Mouse (Mus musculus): ENCODE measurements around the gene H2-Aa. TPM values are rescaled to one million over a fixed set of nuclear protein-coding genes. Genes with fewer than 3 reads are reported as not detected.

Gene H2-Aa
- total RNA-seq, 1 experiment from 2014 or later, result 19.2 TPM

DNA sequence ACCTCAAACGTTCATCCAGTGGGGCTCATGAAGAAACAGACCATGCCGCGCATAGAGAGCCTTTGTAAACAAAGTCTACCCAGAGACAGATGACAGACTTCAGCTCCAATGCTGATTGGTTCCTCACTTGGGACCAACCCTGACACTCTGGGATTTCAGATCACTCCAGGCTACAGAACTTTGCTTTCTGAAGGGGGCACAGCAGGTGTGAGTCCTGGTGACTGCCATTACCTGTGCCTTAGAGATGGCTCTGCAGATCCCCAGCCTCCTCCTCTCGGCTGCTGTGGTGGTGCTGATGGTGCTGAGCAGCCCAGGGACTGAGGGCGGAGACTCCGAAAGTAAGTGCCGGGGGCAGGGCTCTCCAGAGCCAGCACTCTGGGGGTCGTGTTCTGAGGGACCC is 24.6 kb downstream of the H2-Aa start:
- peak; percentile 49 for DNase-seq

DNA sequence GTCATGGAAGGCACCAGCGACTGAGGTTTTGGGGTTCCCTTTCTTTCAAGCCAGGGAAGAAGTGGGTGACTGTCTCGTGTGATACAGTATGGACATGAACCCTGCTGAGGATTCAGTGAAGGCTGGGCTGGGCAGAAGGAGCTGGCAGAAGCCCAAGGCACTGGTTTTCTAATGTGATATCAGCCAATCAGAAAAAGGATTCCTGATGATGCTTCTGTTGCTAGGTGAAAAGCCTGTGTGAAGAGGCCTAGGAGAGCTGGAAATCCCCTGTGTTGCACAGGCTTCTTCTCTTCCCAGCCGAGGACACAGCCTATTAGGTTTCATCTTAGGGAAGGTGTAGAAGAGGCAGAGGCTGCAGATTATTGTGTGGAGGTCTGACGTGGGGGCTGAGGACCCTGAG is 26.1 kb downstream of the H2-Aa start:
- peak; percentile 58 for DNase-seq

DNA sequence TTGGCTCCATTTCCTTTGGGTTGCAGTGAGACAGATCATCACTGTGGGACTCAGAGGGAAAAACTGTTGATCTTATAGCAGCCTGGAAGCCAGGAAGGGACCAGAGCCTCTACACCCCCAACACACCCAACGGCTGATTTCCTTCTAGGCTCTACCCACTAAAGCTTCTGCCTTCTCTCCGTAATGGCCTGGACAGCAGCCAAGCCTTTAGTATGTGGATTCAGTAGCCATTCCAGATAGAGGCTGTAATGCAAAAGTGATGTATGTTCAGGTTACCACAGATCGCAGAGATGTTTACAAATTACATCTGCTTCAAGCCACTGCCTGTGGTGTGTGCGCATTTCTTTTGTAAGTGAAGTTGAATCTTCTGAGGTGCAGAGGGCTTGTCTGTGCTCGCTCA is 27.1 kb downstream of the H2-Aa start:
- no peak for DNase-seq

DNA sequence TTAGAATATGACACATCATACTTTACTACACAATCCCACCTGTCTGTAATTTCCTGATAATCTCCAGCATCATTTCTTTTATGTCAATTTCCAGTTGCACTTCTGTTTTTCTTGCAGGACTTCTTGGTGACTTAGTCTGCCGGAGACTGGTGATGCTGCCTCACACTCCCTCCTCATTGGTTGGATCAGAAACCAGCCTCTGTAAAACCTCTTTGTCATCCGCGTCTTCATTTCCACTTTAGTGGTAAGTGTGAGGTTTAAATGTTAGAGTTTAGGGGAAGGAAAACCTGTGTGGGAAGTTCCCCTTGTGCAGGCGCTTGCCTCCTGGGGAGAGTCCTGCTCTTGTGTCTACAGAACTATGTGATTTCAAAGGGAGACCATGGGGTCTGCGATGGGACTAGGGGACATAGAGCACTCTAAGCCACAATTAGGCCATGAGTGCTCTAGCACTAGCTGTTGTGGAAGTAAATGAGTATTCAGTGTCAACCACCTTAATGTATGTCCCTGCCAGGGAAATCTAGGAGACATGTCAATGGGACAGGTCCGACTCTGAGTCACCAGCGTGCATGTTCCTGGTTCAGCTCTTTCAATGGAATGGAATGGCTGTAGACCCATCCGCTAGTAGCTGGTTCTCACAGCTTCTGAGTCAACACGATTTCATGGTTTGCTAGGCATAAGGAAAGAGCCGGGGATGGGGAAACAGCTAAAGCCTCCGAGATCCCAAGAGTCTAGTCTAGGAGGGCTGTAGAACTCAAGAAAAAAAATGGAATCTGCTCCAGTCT is 29.8 kb downstream of the H2-Aa start, which contains the start of gene H2-Ab1:
Gene H2-Ab1 (plus strand): TSS at position 96 of the 782 bp plus-strand sequence.
- DNase-seq, result peak; percentile 76

DNA sequence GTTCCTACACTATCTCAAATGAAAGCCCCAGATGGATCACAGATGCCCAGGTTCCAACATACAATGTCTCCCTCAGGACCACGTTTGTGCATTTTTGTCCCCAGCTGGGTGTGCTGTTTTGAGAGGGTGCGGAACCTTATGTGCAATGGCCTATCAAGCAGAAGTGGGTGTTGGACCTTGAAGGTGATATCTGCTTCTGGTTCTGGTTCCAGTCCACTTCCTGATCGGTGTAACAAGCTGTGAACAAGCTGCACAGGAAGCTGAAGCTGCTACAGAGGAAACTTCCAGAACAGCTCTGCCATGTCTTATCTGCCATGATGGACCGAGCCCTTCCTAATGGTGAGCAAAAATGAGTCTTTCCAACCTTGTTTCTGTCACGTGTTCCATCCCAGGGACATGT is 31.1 kb downstream of the H2-Aa start:
- DNase-seq, result no peak

DNA sequence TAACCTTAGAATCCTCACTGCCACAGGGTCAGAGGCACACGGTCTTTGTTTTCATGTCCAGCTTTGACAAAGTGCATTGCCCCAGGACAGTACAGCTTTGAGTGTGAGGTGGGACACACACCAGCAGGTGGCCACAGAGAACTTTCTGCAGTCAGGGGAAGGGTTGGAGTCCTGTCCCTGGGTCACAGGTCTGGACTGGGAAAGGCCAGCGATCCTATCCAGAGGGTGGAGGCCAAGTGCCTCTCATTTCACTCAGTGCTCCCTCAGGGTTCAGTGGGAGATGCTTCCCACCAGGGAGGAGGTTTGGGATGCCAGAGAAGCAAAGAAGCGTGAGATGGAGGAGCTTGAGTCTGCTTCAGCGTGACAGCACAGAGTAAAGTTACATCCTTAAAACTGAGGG is 36.0 kb downstream of the H2-Aa start:
- DNase-seq, result no peak

DNA sequence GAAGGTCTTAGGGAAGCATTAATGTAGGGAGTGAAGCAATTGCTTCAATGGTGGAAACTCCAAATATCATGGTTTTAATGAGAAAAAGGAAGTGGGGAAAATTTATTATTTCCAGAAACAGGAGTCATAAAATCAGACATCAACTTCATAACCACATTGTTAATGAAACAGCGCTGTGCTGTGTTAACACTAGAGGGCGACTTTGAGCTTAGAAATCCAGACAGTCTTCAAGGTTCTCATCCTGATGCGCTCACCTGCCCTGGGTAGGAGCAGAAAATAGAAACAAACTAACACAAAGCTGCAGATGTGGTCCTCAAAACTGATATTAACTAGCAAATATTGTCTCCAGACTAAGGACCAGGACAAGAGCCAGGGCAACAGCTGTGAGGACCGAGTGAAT is 37.7 kb downstream of the H2-Aa start:
- DNase-seq, result no peak

DNA sequence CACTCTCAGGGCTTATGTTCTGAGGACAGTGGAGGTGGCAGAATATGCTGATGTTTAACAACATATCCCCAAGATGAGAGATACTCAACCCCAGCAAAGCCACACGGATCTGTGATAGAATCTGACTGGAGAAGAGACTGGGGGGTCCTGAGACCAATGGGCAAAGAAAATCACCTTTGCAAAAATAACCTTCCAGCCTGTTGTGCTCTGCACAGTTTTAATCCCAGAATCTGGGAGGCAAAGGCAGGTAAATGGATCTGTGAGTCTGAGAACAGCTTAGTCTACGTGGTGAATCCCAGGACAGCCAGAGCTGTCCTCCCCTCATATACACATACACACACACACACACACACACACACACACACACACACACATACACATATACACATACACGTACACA is 38.3 kb downstream of the H2-Aa start:
- DNase-seq, result no peak

DNA sequence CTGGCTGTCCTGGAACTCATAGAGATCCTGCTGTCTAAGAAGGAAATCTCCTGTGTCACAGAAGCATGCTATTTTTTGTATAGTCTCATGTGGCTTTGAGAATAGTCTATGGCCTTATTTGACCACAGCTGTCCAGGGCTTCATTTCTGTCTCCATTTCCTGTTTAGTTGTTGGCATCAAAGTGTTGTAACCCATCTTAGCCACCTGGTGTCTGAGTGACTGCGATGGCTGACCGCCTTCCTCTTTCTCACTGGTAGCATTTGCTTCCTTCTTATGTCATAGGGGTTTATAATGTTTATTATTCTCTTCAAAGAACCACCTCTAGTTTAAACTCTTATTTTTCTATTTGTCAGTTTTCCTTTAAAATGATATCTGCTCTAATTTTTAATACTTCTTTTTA is 38.9 kb downstream of the H2-Aa start:
- no peak for DNase-seq

DNA sequence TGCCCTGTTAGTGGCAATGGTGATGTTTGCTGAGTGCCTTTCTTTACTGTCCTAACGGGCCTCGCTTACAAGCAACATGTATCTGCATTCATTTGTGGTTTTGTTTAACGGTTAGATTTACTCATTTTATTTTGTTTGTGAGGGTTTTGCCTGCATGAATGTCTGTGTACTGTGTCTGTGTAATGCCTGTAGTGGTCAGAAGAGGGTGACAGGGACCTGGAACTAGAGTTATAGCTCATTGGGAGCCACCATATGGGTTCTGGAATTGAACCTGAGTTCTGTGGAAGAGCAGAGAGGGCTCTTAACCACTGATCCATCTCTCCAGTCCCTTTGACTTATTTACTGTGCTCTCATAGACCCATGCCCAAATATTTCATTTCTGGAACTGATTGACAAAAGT is 40.6 kb downstream of the H2-Aa start:
- no peak for DNase-seq

DNA sequence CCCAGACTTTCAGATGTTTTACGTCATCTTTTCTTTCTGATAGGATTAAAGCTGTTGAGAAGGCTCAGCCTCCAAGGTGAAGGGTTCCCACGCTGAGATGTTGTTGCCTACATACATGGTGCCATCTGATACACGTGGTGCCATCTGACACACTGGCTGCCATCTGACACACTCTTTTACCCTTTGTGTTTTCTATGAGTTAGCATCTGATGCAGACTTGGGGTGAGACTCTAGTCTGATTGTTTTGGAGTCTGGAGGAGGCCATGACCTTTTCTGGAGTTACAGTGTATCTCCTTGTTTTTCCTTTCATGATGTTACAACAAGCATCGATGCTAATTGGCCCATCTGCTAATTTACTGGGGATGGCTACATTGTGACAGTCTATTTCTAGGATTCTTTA is 43.0 kb downstream of the H2-Aa start:
- no peak for DNase-seq

DNA sequence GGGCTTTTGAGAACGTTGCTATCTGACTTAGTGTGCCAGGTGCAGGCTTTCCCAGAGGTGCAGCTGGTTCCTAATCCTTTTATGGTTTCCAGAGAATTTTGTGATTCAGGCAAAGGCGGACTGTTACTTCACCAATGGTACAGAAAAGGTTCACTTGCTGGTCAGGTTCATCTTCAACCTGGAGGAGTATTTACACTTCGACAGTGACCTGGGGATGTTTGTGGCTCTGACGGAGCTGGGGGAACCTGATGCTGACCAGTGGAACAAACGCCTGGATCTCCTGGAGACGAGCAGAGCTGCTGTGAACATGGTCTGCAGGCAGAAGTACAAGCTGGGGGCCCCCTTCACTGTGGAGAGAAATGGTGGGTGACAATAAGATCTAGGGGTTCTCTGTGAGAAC is 46.7 kb downstream of the H2-Aa start:
- no peak for DNase-seq

DNA sequence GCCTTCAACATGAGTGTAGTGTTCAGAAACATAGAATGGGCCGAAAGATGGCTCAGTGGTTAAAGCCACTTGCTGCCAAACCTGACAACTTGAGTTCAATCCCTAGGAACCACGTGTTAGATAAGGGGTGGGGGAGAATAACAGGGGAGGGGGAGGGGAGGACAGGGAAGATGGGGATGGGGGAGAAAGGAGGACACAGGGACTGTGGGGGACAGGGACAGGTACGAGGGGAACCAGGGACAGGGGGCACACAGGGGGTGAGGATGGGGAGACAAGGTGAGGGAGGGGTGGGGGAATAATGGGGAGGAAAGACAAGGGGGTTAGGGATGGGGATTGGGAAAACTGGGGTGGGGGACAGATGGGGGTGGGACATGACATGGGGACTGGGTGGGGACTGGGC is 47.3 kb downstream of the H2-Aa start:
- DNase-seq, result no peak

DNA sequence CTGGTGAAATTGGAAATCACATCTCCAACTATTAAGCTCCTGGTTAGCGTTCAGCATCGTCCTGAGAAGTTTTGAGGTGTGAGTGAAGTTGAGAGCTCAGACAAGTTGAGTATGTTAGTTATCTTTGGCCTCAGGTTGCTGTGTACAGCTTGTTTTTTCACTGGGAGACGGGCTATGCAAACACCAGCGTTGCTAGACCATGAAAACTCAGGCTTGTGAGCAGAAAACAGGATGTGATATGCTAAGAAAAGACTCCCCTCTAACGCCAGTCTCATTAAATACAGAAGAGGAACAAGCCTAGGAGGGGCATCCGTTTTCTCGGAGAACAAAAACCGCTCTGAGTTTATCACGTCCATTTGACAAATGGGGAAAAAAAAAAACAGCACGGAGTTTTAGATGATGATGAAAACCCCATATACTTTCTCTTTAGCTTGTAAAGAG is 48.0 kb downstream of the H2-Aa start:
- no peak for DNase-seq

DNA sequence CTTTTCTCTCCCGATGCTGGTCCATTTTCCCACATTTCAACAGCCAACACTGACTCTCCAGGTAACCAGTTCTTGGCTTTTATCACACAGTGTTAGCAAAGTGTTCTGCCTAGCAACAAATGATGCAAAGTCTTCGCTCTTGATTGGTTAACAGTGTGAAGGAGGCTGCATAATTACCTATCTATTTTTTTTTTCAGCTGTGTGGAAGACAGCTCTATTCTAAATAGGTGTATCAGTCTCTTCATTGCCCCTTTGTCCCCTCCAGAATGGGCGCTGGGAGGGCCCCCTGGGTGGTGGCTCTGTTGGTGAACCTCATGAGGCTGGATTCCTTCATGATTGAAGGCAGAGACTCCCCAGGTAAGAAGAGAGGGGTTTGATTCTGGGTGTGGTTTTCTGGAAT is 48.9 kb downstream of the H2-Aa start, which contains the start of gene H2-Ob:
Gene H2-Ob (plus strand): TSS at position 198 of the 400 bp plus-strand sequence.
- DNase-seq, result no peak

DNA sequence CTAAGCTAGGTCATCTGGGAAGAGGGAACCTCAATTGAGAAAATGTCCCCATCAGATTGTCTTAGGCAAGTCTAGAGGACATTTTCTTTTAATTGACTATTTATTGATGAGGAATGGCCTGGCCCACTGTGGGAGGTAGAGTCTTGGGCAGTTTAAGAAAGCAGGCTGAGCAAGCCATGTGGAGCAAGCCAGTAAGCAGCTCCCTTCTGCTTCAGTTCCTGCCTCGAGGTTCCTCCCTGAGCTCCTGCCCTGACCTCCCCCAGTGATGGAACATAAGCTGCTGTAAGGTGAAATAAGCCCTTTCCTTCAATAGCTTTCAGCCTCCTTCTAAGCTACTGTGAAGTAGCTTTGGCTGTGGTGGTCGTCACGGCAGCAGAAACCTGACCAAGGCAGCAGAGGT is 49.9 kb downstream of the H2-Aa start:
- DNase-seq, result no peak

DNA sequence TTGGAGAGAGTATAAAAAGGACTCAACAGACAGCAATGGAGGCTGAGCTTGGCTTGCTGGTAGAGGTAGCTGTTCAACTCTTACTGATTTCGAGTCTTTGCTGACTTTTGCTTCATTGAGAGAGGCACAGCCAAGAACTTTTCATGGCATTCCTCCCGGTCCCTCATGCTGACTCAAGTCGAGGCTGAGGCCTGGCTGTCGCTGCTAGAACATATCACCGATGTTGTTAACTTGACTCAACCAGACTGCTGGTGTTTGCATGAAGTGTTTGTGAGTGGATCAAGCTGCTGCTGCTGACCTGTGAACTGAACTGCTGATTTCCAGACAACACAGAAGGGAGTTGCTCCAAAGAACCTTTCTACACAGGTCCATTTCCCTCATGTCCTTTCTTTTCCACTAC is 50.9 kb downstream of the H2-Aa start:
- no peak for DNase-seq

DNA sequence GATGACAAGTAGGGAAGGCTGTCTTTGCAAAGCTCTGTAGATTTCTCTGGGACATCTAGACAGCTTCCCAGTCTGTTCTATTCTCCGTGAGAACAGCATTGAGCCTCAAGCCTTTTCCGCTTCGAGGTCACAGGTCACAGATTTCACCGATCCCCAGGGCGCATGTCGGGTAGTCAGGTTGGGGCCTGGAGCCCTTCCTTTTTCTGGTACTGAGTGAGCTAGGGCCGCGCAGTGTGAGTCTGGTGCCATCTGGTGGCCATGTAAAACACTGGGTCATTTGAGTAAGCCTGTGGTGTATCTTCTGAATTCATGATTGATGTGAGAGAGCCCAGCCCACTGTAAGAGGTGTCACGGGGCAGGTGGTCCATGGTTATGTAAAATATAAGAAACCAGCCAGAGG is 52.7 kb downstream of the H2-Aa start:
- DNase-seq, result peak; percentile 68

Other genes starting within 250 kb of the H2-Aa start
- 0.91 and 3.0 TPM in 2 replicates for gene Col11a2, start 248.4 kb downstream of the H2-Aa start, total RNA-seq (2021)
- gene H2-Oa, start 195.5 kb downstream of the H2-Aa start, total RNA-seq (2021), result 0.27 TPM in 1 of 2 replicates, not detected in the other
- gene H2-DMa, start 168.3 kb downstream of the H2-Aa start, total RNA-seq (2021), result 9.0 and 11.5 TPM in 2 replicates
- 209 and 233 TPM in 2 replicates for gene Brd2, start 165.2 kb downstream of the H2-Aa start, total RNA-seq (2021)
- gene H2-DMb2, start 144.5 kb downstream of the H2-Aa start, total RNA-seq (2021), result 1.7 TPM in 1 of 2 replicates, not detected in the other
- 2.4 and 3.0 TPM in 2 replicates for gene H2-DMb1, start 134.8 kb downstream of the H2-Aa start, total RNA-seq (2021)
- 14.4 and 20.9 TPM in 2 replicates for gene Tap1, start 100.3 kb downstream of the H2-Aa start, total RNA-seq (2021)
- 7.0 and 14.5 TPM in 2 replicates for gene Psmb9, start 100.1 kb downstream of the H2-Aa start, total RNA-seq (2021)
- 11.7 and 23.5 TPM in 2 replicates for gene Psmb8, start 90.1 kb downstream of the H2-Aa start, total RNA-seq (2021)
- 43.1 and 56.6 TPM in 2 replicates for gene Tap2, start 84.3 kb downstream of the H2-Aa start, total RNA-seq (2021)
- gene H2-Ob, start 48.9 kb downstream of the H2-Aa start, total RNA-seq (2021), result 0.43 TPM in 1 of 2 replicates, not detected in the other
- gene H2-Ab1, start 30.1 kb downstream of the H2-Aa start, total RNA-seq (2021), result 15.5 and 17.0 TPM in 2 replicates
- 14.0 and 18.1 TPM in 2 replicates for gene H2-Eb1, start 18.0 kb upstream of the H2-Aa start, total RNA-seq (2021)
- not detected in 2 replicates for gene H2-Eb2, start 37.8 kb upstream of the H2-Aa start, total RNA-seq (2021)
- 0.43 TPM in 1 of 2 replicates, not detected in the other for gene Btnl2, start 67.0 kb upstream of the H2-Aa start, total RNA-seq (2021)
- gene Btnl1, start 89.3 kb upstream of the H2-Aa start, total RNA-seq (2021), result not detected in 2 replicates
- 1.7 and 3.4 TPM in 2 replicates for gene BC051142, start 111.0 kb upstream of the H2-Aa start, total RNA-seq (2021)
- gene Btnl4, start 189.5 kb upstream of the H2-Aa start, total RNA-seq (2021), result not detected in 2 replicates
- not detected in 2 replicates for gene Btnl6, start 229.5 kb upstream of the H2-Aa start, total RNA-seq (2021)